Mouse (Mus musculus): ENCODE data around the gene Il3ra. TPM values are rescaled to one million over a fixed set of nuclear protein-coding genes. Genes with fewer than 3 reads are reported as not detected.

Gene Il3ra
- total and polyA plus RNA-seq, 3 experiments: 0.64 to 4.8 (median 1.3) TPM

- Histone ChIP-seq H3K4me1 (ENCODE audit: control insufficient read depth in 1 of 2, insufficient read depth in 2 of 2) (peaks cover 0 to 3% of the 10 kb centered on the region in 2 experiments; a peak in 1 of 4 replicates), H3K36me3 (replicated peaks in 1 of 2; ENCODE audit: control insufficient read depth in 1 of 2, insufficient read depth in 1 of 2, low read length in 1 of 2) (peaks cover 0 to 10% of the 10 kb centered on the region in 2 experiments), H3K27me3 (replicated peaks) (no peaks in the 10 kb centered on the region), H3K4me3 (replicated peaks in 1 of 3; ENCODE audit: low read depth in 2 of 3, low read length in 2 of 3, poor library complexity in 1 of 3) (peak overlapping the region in 1 of 3 experiments; percentile 9), H3K4me2 (ENCODE audit: insufficient read depth, low read depth, poor library complexity, severe bottlenecking) (no peak overlapping the region), H3K9ac (ENCODE audit: insufficient read depth, low read depth) (no peak overlapping the region), H3K79me2 (replicated peaks; ENCODE audit: control insufficient read depth, extremely low read depth, insufficient read depth, poor library complexity, severe bottlenecking) (no peaks in the 10 kb centered on the region), H3K9me3 (replicated peaks; ENCODE audit: low read length) (peaks cover 68% of the 10 kb centered on the region), H3K27ac (ENCODE audit: insufficient read depth, low read depth) (no peak overlapping the region)
- TF ChIP-seq MAFK (IDR thresholded peaks at IDR 0.05; ENCODE audit: insufficient replicate concordance, low read length) (no peak), POLR2A (IDR thresholded peaks at IDR 0.05; ENCODE audit: low read depth, low read length) (no peak), GABPA (IDR thresholded peaks at IDR 0.05; ENCODE audit: insufficient replicate concordance, low read depth, low read length) (no peak), JUND (conservative IDR thresholded peaks at IDR 0.05; ENCODE audit: low read depth, low read length) (no peak), TCF12 (IDR thresholded peaks at IDR 0.05; ENCODE audit: low read depth, low read length) (no peak), ZNF384 (IDR thresholded peaks at IDR 0.05; ENCODE audit: low read depth, low read length) (no peak), IRF4 (IDR thresholded peaks at IDR 0.05; ENCODE audit: low read depth, low read length) (no peak)
- in situ Hi-C loops (cut with MboI; ENCODE audit: low pct_ligation_motif_present, low pct_unique_long_range_greater_than_20kb, low sequenced_read_pairs): no loop called here
- DNase-seq (ENCODE audit: extremely low read depth): peak; percentile 52
- dilution Hi-C loops (cut with MboI; ENCODE audit: extremely low pct_ligation_motif_present, extremely low pct_unique_long_range_greater_than_20kb, low sequenced_read_pairs): no loop called here
Measured at GRCm38 (mm10) chr14:14347836-14348621, 2.0 kb downstream of the Il3ra start.

GRCm38 (mm10) chr14:14348674-14349401 lies 2.8 kb downstream of the Il3ra start:
- Histone ChIP-seq H3K4me1 (ENCODE audit: control insufficient read depth in 1 of 2, insufficient read depth in 2 of 2) (peaks cover 0 to 3% of the 10 kb centered on the region in 2 experiments; a peak in 1 of 4 replicates), H3K9ac (ENCODE audit: insufficient read depth, low read depth) (no peak overlapping the region), H3K36me3 (replicated peaks in 1 of 2; ENCODE audit: control insufficient read depth in 1 of 2, insufficient read depth in 1 of 2, low read length in 1 of 2) (peaks cover 0 to 10% of the 10 kb centered on the region in 2 experiments), H3K4me2 (ENCODE audit: insufficient read depth, low read depth, poor library complexity, severe bottlenecking) (no peak overlapping the region), H3K79me2 (replicated peaks; ENCODE audit: control insufficient read depth, extremely low read depth, insufficient read depth, poor library complexity, severe bottlenecking) (no peaks in the 10 kb centered on the region), H3K4me3 (replicated peaks in 1 of 3; ENCODE audit: low read depth in 2 of 3, low read length in 2 of 3, poor library complexity in 1 of 3) (no peak overlapping the region), H3K27me3 (replicated peaks) (no peaks in the 10 kb centered on the region), H3K27ac (ENCODE audit: insufficient read depth, low read depth) (no peak overlapping the region), H3K9me3 (replicated peaks; ENCODE audit: low read length) (peaks cover 74% of the 10 kb centered on the region)
- dilution Hi-C loops (cut with MboI; ENCODE audit: extremely low pct_ligation_motif_present, extremely low pct_unique_long_range_greater_than_20kb, low sequenced_read_pairs) (no loop called here), in situ Hi-C loops (cut with MboI; ENCODE audit: low pct_ligation_motif_present, low pct_unique_long_range_greater_than_20kb, low sequenced_read_pairs) (no loop called here)
- no peak for TF ChIP-seq SIN3A (IDR thresholded peaks at IDR 0.05; ENCODE audit: low read length)
- TF ChIP-seq RAD21 (IDR thresholded peaks at IDR 0.05; ENCODE audit: low read depth, low read length): no peak
- TF ChIP-seq POLR2AphosphoS2 (IDR thresholded peaks at IDR 0.05; ENCODE audit: low read depth, low read length): no peak
- no peak for TF ChIP-seq ETS1 (conservative IDR thresholded peaks at IDR 0.05; ENCODE audit: low read depth, low read length)
- TF ChIP-seq POLR2A (IDR thresholded peaks at IDR 0.05; ENCODE audit: low read depth, low read length): no peak
- no peak for TF ChIP-seq MYC (IDR thresholded peaks at IDR 0.05; ENCODE audit: low read depth, low read length)
- no peak for TF ChIP-seq MEF2A (IDR thresholded peaks at IDR 0.05; ENCODE audit: borderline replicate concordance, low read depth, low read length)
- no peak for TF ChIP-seq SMC3 (IDR thresholded peaks at IDR 0.05; ENCODE audit: low read depth, low read length)
- no peak for TF ChIP-seq USF1 (IDR thresholded peaks at IDR 0.05; ENCODE audit: low read depth, low read length)
- TF ChIP-seq TCF12 (IDR thresholded peaks at IDR 0.05; ENCODE audit: low read depth, low read length): no peak
- no peak for TF ChIP-seq NRF1 (IDR thresholded peaks at IDR 0.05; ENCODE audit: low read depth, low read length)
- TF ChIP-seq JUND (conservative IDR thresholded peaks at IDR 0.05; ENCODE audit: low read depth, low read length): no peak
- DNase-seq (ENCODE audit: extremely low read depth): no peak

Data from CH12.LX (cell line).